Comparison of ENCODE assay signal across 8 mouse cellular contexts in the genomic region with DNA sequence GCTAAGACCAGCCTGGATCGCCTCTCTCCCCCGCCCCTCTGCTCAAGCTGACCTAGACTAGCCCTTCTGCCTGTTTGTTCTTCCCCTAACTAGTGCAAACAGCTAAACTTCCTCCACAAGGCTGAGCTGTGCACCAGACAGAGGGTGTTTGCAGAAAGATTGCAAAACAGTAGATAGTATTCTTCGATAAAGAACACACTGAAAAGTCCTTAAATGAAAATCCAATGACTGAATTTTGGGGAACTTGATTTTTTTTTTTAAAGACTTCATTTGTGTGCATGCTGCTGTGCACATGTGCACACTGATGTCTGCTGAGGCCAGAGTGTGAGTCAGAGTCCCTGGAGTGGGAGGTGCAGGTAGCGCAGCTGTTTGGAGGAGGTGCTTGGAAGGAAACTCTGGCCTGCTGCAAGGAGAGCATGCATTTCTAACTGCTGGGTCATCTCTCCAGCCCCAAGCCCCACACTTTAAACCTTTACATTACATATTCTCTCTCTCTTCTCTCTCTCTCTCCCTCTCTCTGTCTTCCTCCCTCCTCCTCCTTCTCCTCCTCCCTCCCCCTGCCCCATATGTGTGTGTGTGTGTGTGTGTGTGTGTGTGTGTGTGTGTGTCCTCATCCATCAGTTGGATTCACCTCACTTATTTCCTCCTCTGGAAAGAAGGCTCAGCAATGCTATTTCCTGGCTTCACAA. TPM values are rescaled to one million over a fixed set of nuclear protein-coding genes. Genes with fewer than 3 reads are reported as not detected.
DNase-seq lines count a peak whose midpoint lies in the region; ATAC-seq and TF ChIP-seq lines count a peak whose summit lies in the region.

No protein-coding gene starts in this region.

- 61% methylated on average over 4 of the region's 4 CpGs for WGBS in kidney, embryonic 14.5 days
- WGBS in heart, postnatal 0 days, result 57% methylated on average over 4 of the region's 4 CpGs
- 19% methylated on average over 4 of the region's 4 CpGs for WGBS in liver, embryonic 12.5 days (ENCODE audit: insufficient replicate concordance)
- WGBS in neural tube, embryonic 15.5 days, result 75% methylated on average over 4 of the region's 4 CpGs

- H3K27me3 ChIP-seq in kidney, embryonic 14.5 days (ENCODE audit: control insufficient read depth, insufficient read depth, low read length), result no peaks in the 10 kb centered on the region
- H3K27me3 ChIP-seq in heart, postnatal 0 days (ENCODE audit: control insufficient read depth, insufficient read depth, low read length), result no peaks in the 10 kb centered on the region
- no peaks in the 10 kb centered on the region for H3K27me3 ChIP-seq in liver, embryonic 12.5 days (replicated peaks)
- no peaks in the 10 kb centered on the region for H3K27me3 ChIP-seq in neural tube, embryonic 15.5 days (replicated peaks)

- peaks cover 13% of the 10 kb centered on the region for H3K4me1 ChIP-seq in kidney, embryonic 14.5 days (ENCODE audit: control insufficient read depth, insufficient read depth, low read length)
- H3K4me1 ChIP-seq in heart, postnatal 0 days (ENCODE audit: control insufficient read depth, insufficient read depth), result peaks cover 30% of the 10 kb centered on the region
- peaks cover 98% of the 10 kb centered on the region for H3K4me1 ChIP-seq in liver, embryonic 12.5 days
- H3K4me1 ChIP-seq in neural tube, embryonic 15.5 days, result peaks cover 16% of the 10 kb centered on the region

- no peaks in the 10 kb centered on the region for H3K9me3 ChIP-seq in kidney, embryonic 14.5 days (ENCODE audit: control insufficient read depth, low read length)
- no peaks in the 10 kb centered on the region for H3K9me3 ChIP-seq in heart, postnatal 0 days (replicated peaks; ENCODE audit: control insufficient read depth, low read length)
- no peaks in the 10 kb centered on the region for H3K9me3 ChIP-seq in liver, embryonic 12.5 days (replicated peaks)
- H3K9me3 ChIP-seq in neural tube, embryonic 15.5 days (replicated peaks), result no peaks in the 10 kb centered on the region

- H3K36me3 ChIP-seq in kidney, embryonic 14.5 days (ENCODE audit: control insufficient read depth, insufficient read depth, low read length), result no peaks in the 10 kb centered on the region
- H3K36me3 ChIP-seq in heart, postnatal 0 days (replicated peaks; ENCODE audit: control insufficient read depth, insufficient read depth, low read length), result no peaks in the 10 kb centered on the region
- peaks cover 30% of the 10 kb centered on the region for H3K36me3 ChIP-seq in liver, embryonic 12.5 days
- H3K36me3 ChIP-seq in neural tube, embryonic 15.5 days, result no peaks in the 10 kb centered on the region

- H3K9ac ChIP-seq in kidney, embryonic 14.5 days (ENCODE audit: low read depth, low read length), result no peak overlapping the region
- no peak overlapping the region for H3K9ac ChIP-seq in heart, postnatal 0 days (replicated peaks; ENCODE audit: low read depth, low read length)
- H3K9ac ChIP-seq in liver, embryonic 12.5 days, result 0 out of 2 replicates have a peak overlapping the region, but pooled peaks have one; percentile 22
- no peak overlapping the region for H3K9ac ChIP-seq in neural tube, embryonic 15.5 days (replicated peaks)

- ATAC-seq in kidney, embryonic 14.5 days (ENCODE audit: low FRiP score, low TSS enrichment), result peak; percentile 71; the same call in 1 of the 2 replicates
- ATAC-seq in common myeloid progenitor, adult 5-6 weeks (replicated peaks; ENCODE audit: low read depth, poor library complexity, severe bottlenecking), result peak; percentile 51
- ATAC-seq in heart, postnatal 0 days (ENCODE audit: insufficient read depth, low read depth), result peak; percentile 74
- ATAC-seq in liver, embryonic 12.5 days, result peak; percentile 53
- peak; percentile 69; the same call in 1 of the 2 replicates for ATAC-seq in neural tube, embryonic 15.5 days (ENCODE audit: low FRiP score)

- H3K4me3 ChIP-seq in kidney, embryonic 14.5 days (ENCODE audit: low read length), result no peak overlapping the region
- no peak overlapping the region for H3K4me3 ChIP-seq in heart, postnatal 0 days (ENCODE audit: low read depth, low read length)
- H3K4me3 ChIP-seq in liver, embryonic 12.5 days, result no peak overlapping the region
- no peak overlapping the region for H3K4me3 ChIP-seq in neural tube, embryonic 15.5 days (replicated peaks)

- peak overlapping the region; percentile 7 for H3K27ac ChIP-seq in kidney, embryonic 14.5 days (ENCODE audit: low read depth, low read length)
- H3K27ac ChIP-seq in heart, postnatal 0 days (ENCODE audit: low read depth), result peak overlapping the region; percentile 58; the same call in 1 of the 2 replicates
- peak overlapping the region; percentile 81 for H3K27ac ChIP-seq in liver, embryonic 12.5 days
- peak overlapping the region; percentile 28 for H3K27ac ChIP-seq in neural tube, embryonic 15.5 days (replicated peaks)

- no peak for TF ChIP-seq CTCF in heart, postnatal 0 days (IDR thresholded peaks at IDR 0.05; ENCODE audit: low read depth)

- no peak for DNase-seq in kidney, postnatal 25 days
- peak; percentile 58 for DNase-seq in CD4-positive, CD25-positive, alpha-beta regulatory T cell, adult 2 months (ENCODE audit: low read depth, low spot score)
- DNase-seq in heart, postnatal 0 days (ENCODE audit: low spot score), result no peak
- no peak for DNase-seq in frontal cortex, postnatal 10 days (ENCODE audit: low spot score in 2 of 2)

- H3K4me2 ChIP-seq in kidney, embryonic 14.5 days (replicated peaks; ENCODE audit: low read depth, low read length), result no peak overlapping the region
- no peak overlapping the region for H3K4me2 ChIP-seq in heart, postnatal 0 days (ENCODE audit: low read depth, low read length)
- peak overlapping the region; percentile 56 for H3K4me2 ChIP-seq in liver, embryonic 12.5 days
- H3K4me2 ChIP-seq in neural tube, embryonic 15.5 days, result 0 out of 2 replicates have a peak overlapping the region, but pooled peaks have one; percentile 4

- no peak for TF ChIP-seq EP300 in heart, postnatal 0 days (IDR thresholded peaks at IDR 0.05; ENCODE audit: low read depth)

RNA-seq across cellular contexts. Expression of gene Dapp1, which starts 29.0 kb away (rescaled TPM):
- 7.2 and 11.4 TPM in 2 replicates for polyA plus RNA-seq in kidney, embryonic 14.5 days (2014; fragmentation: Nextera tagmentation; extraction: Ambion mirVana)
- total RNA-seq in common myeloid progenitor, adult 5-6 weeks (2017), result 387 and 417 TPM in 2 replicates
- 11.8 and 16.1 TPM in 2 replicates for total RNA-seq in heart, postnatal 0 days (2014; rRNA removed; ENCODE audit: low replicate concordance)
- 11.1 and 11.8 TPM in 2 replicates for polyA plus RNA-seq in heart, postnatal 0 days (2015; fragmentation: Nextera tagmentation; extraction: Ambion mirVana)
- 22.0 and 22.7 TPM in 2 replicates for polyA plus RNA-seq in liver, embryonic 12.5 days (2016; fragmentation: Nextera tagmentation; extraction: Ambion mirVana)
- polyA plus RNA-seq in neural tube, embryonic 15.5 days (2015; fragmentation: Nextera tagmentation; extraction: Ambion mirVana), result 1.5 and 7.7 TPM in 2 replicates

RNA-seq across cellular contexts. Expression of gene Lamtor3, which starts 34.1 kb away (rescaled TPM):
- 111 TPM in 2 replicates for polyA plus RNA-seq in kidney, embryonic 14.5 days (2014; fragmentation: Nextera tagmentation; extraction: Ambion mirVana)
- total RNA-seq in common myeloid progenitor, adult 5-6 weeks (2017), result 56.7 and 70.8 TPM in 2 replicates
- 62.6 and 125 TPM in 2 replicates for total RNA-seq in heart, postnatal 0 days (2014; rRNA removed; ENCODE audit: low replicate concordance)
- polyA plus RNA-seq in heart, postnatal 0 days (2015; fragmentation: Nextera tagmentation; extraction: Ambion mirVana), result 137 and 138 TPM in 2 replicates
- 72.6 and 77.5 TPM in 2 replicates for polyA plus RNA-seq in liver, embryonic 12.5 days (2016; fragmentation: Nextera tagmentation; extraction: Ambion mirVana)
- 128 and 132 TPM in 2 replicates for polyA plus RNA-seq in neural tube, embryonic 15.5 days (2015; fragmentation: Nextera tagmentation; extraction: Ambion mirVana)

Comparison
In these comparisons a context has a peak if more than half of its experiments do, and no peak if none do; other contexts are left out.
1. H3K27ac ChIP-seq: peak in every context shown above with its lines; median percentile 81 in liver, embryonic 12.5 days; 58 in heart, postnatal 0 days; 28 in neural tube, embryonic 15.5 days; 7 in kidney, embryonic 14.5 days.
2. H3K4me2 ChIP-seq: peak in liver, embryonic 12.5 days (single experiment) and neural tube, embryonic 15.5 days (single experiment); none in kidney, embryonic 14.5 days (single experiment) and heart, postnatal 0 days (single experiment).
3. Peak in every context shown above with its lines, with median percentiles within 50 percentile points of each other: ATAC-seq.